Mouse (Mus musculus) intestine, postnatal 0 days (tissue): ENCODE measurements around the gene Dgkb. TPM values are rescaled to one million over a fixed set of nuclear protein-coding genes. Genes with fewer than 3 reads are reported as not detected.

ENCODE experiments used
- ATAC-seq: fragments of 200-750 bp; cut with Nextera tagmentation; 2 replicates; pipeline ENCODE4 v1.8.0; 2017; ENCODE audit warnings: mild to moderate bottlenecking, moderate TSS enrichment, moderate library complexity
- H3K27ac ChIP-seq: fragments of 300-500 bp; sonication (generic); 2 replicates; pipeline ENCODE4 v1.5.1; 2014; ENCODE audit warnings: mild to moderate bottlenecking, low read depth, low read length, moderate library complexity
- H3K27me3 ChIP-seq: fragments of 300-500 bp; sonication (generic); replicated peaks from 2 replicates; pipeline ENCODE4 v1.6.1; 2014; ENCODE audit warnings: low read length, mixed read lengths; ENCODE audit not compliant: control insufficient read depth, insufficient read depth
- H3K36me3 ChIP-seq: fragments of 300-500 bp; sonication (generic); 2 replicates; pipeline ENCODE4 v1.6.1; 2014; ENCODE audit warnings: mild to moderate bottlenecking, moderate library complexity; ENCODE audit not compliant: control insufficient read depth, insufficient read depth
- H3K4me1 ChIP-seq: fragments of 300-500 bp; sonication (generic); replicated peaks from 2 replicates; pipeline ENCODE4 v1.6.1; 2014; ENCODE audit warnings: antibody characterized with exemption, low read length, mixed read lengths; ENCODE audit not compliant: control insufficient read depth, insufficient read depth
- H3K4me2 ChIP-seq: fragments of 300-500 bp; sonication (generic); replicated peaks from 2 replicates; pipeline ENCODE4 v1.6.1; 2014; ENCODE audit warnings: low read depth, mild to moderate bottlenecking, moderate library complexity
- H3K4me3 ChIP-seq: fragments of 300-500 bp; sonication (generic); 2 replicates; pipeline ENCODE4 v1.5.1; 2014; ENCODE audit warnings: low read depth, low read length
- H3K9ac ChIP-seq: fragments of 300-500 bp; sonication (generic); 2 replicates; pipeline ENCODE4 v1.6.1; 2014; ENCODE audit warnings: mild to moderate bottlenecking, low read depth, low read length
- H3K9me3 ChIP-seq: fragments of 300-500 bp; sonication (generic); 2 replicates; pipeline ENCODE4 v1.6.1; 2016; ENCODE audit warnings: mixed run types; ENCODE audit not compliant: control insufficient read depth
- CTCF ChIP-seq: sonication (generic); IDR thresholded peaks from 2 replicates; pipeline ENCODE4 v1.5.1; 2016; ENCODE audit warnings: low read depth, mild to moderate bottlenecking, control low read depth, antibody characterized with exemption, moderate library complexity
- WGBS: fragments of 180-500 bp; shearing (Covaris S2); extraction: QIAGEN DNeasy Blood & Tissue Kit; methylation state at CpG from one replicate; pipeline ENCODE4 v1.1.7; 2014; 5-methylcytosine and 5-hydroxymethylcytosine counted together
- polyA plus RNA-seq: library from polyadenylated mRNA; unstranded; fragments of >200 nt; fragmentation: Nextera tagmentation; extraction: Ambion mirVana; gene quantifications from 2 replicates; pipeline ENCODE4 v1.2.1, GENCODE M21; 2015

Dgkb gene
- polyA plus RNA-seq, 1 experiment from 2014 or later, result 5.0 TPM

DNA sequence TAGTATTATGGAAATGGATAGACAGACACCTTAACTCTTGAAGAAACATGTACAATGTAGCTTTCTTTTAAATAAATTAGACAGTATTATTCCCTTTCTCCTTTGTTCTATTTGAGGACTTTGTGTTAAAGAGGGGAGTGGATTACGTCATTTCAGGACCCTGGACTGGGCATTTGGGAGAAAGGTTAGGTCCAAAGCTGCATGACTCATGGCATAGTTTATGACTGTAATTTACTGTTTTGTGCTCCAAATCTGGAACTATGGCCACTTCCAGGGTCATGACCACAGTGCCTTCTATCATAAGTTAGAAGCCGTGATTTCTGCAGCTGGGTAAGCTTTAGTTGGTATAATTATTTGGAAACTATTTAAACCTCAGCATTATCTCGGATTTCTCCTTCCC, 294.4 kb downstream of the Dgkb start:
- Histone ChIP-seq H3K9me3 (no peaks in the 10 kb centered on the region), H3K4me2 (no peak overlapping the region), H3K36me3 (no peaks in the 10 kb centered on the region), H3K27me3 (no peaks in the 10 kb centered on the region), H3K4me1 (no peaks in the 10 kb centered on the region), H3K4me3 (no peak overlapping the region), H3K9ac (no peak overlapping the region), H3K27ac (no peak overlapping the region)
- 70% methylated on average over 3 of the region's 3 CpGs for WGBS
- no peak for ATAC-seq
- no peak for TF ChIP-seq CTCF

DNA sequence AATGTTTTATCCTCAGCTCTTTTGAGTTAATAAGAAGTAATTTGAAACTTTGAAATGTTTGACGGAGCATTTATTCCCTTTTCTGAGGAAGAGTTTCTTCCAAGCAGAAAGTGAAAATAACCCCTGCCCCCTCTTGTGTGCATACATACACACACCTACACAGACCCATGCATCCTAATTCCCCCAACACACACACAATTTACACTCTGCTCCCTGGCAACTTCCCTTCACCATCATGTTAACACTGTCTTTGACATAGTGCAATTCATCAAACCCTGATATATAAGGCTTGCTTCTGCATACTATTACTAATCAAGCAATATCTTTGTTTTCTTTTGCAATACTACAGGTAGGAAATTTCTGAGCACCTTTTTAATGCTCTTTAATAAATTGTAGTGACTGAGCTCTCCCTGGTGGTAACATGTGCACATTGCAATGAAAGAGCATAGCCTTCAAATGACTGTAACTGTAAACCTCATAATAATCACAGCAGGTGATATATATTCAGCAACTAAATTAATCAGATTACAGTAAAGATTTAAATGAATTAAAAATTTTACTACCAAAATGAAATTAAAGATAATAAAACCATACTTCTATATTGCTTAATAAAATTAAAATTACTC, 297.6 kb downstream of the Dgkb start:
- peak; percentile 76 for TF ChIP-seq CTCF
- no peak for ATAC-seq
- Histone ChIP-seq H3K4me2 (no peak overlapping the region), H3K27ac (no peak overlapping the region), H3K27me3 (no peaks in the 10 kb centered on the region), H3K9me3 (no peaks in the 10 kb centered on the region), H3K9ac (no peak overlapping the region), H3K4me1 (no peaks in the 10 kb centered on the region), H3K36me3 (no peaks in the 10 kb centered on the region), H3K4me3 (no peak overlapping the region)
- 68% methylated on average over 1 of the region's 1 CpGs for WGBS

DNA sequence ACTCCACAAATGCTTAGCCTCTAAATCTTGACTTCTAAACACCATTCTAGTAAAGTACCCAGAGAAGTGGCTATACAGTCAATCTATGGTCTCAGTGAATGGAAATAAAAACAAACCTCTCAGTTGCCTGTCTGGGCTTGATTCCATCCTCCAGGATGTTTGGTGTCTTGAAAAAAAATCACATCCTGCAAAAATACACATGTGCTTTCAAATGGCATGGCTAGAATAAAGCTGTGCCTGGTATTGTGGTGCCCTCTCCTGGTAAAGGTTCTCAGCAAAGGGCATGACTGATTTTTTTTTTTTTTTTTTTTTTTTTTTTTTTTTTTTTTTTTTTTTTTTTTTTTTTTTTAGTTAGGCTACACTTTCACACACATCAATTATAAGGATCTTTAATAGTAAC, 306.0 kb downstream of the Dgkb start:
- no peak for ATAC-seq
- TF ChIP-seq CTCF, result peak; percentile 64
- Histone ChIP-seq H3K4me2 (no peak overlapping the region), H3K4me3 (no peak overlapping the region), H3K27me3 (no peaks in the 10 kb centered on the region), H3K36me3 (no peaks in the 10 kb centered on the region), H3K9ac (no peak overlapping the region), H3K4me1 (no peaks in the 10 kb centered on the region), H3K27ac (no peak overlapping the region), H3K9me3 (no peaks in the 10 kb centered on the region)

DNA sequence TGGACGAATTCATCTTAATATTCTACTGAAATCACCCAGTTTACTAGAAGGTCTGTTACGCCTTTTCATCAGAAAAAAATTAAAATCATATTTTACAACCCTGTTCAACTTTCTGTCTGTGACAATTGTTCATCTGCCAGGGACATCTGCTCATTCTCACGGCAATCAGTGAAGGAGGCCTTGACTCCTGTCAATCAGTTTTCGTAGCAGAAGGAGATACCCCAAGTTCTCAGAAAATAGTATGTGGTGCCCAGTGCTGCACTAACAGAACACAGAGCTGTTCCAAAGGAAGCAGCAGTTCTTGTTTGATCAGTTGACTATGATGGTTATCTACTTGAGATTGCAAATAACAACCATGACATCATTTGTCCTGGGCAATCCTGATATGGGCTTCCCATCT, 307.8 kb downstream of the Dgkb start:
- no peak for ATAC-seq
- 81% methylated on average over 4 of the region's 4 CpGs for WGBS
- Histone ChIP-seq H3K27ac (no peak overlapping the region), H3K9me3 (no peaks in the 10 kb centered on the region), H3K4me1 (no peaks in the 10 kb centered on the region), H3K4me2 (no peak overlapping the region), H3K27me3 (no peaks in the 10 kb centered on the region), H3K4me3 (no peak overlapping the region), H3K9ac (no peak overlapping the region), H3K36me3 (no peaks in the 10 kb centered on the region)
- TF ChIP-seq CTCF, result no peak

- no peaks in the 10 kb centered on the region for H3K36me3 ChIP-seq
- ATAC-seq, result no peak
- H3K27me3 ChIP-seq, result no peaks in the 10 kb centered on the region
- WGBS, result 65% methylated on average over 9 of the region's 9 CpGs
- no peak overlapping the region for H3K27ac ChIP-seq
- H3K4me2 ChIP-seq, result no peak overlapping the region
- H3K9ac ChIP-seq, result no peak overlapping the region
- no peak overlapping the region for H3K4me3 ChIP-seq
- TF ChIP-seq CTCF, result peak; percentile 74
- no peaks in the 10 kb centered on the region for H3K9me3 ChIP-seq
- no peaks in the 10 kb centered on the region for H3K4me1 ChIP-seq
Observed at GRCm38 (mm10) chr12:38130209-38130915, 312.8 kb downstream of the Dgkb start.

DNA sequence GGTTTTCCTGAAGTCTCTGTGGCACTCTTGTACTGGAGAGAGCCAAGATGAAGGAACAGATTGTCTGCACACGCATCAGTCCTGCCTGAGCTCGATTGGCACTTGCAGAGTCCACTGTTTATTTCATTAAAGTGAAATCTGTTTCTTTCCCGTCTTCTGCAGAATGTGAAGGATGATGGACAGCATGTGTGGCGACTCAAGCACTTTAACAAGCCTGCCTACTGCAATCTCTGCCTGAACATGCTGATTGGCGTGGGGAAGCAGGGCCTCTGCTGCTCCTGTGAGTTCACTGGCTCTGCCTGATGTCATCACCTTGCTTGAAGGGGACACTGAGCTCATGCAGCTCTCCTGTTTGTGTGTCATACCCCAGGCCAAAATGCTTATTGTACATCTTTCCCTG, 318.9 kb downstream of the Dgkb start:
- no peak for ATAC-seq
- H3K27me3 ChIP-seq, result no peaks in the 10 kb centered on the region
- no peak overlapping the region for H3K4me3 ChIP-seq
- no peaks in the 10 kb centered on the region for H3K4me1 ChIP-seq
- H3K4me2 ChIP-seq, result no peak overlapping the region
- no peak for TF ChIP-seq CTCF
- WGBS, result 63% methylated on average over 5 of the region's 5 CpGs
- no peak overlapping the region for H3K9ac ChIP-seq
- no peaks in the 10 kb centered on the region for H3K9me3 ChIP-seq
- H3K27ac ChIP-seq, result no peak overlapping the region
- no peaks in the 10 kb centered on the region for H3K36me3 ChIP-seq
